Mouse (Mus musculus): ENCODE data around the gene Arhgap21. TPM values are rescaled to one million over a fixed set of nuclear protein-coding genes. Genes with fewer than 3 reads are reported as not detected.

Arhgap21 gene
- polyA plus RNA-seq, 1 experiment from 2014 or later, result 41.5 TPM

DNA sequence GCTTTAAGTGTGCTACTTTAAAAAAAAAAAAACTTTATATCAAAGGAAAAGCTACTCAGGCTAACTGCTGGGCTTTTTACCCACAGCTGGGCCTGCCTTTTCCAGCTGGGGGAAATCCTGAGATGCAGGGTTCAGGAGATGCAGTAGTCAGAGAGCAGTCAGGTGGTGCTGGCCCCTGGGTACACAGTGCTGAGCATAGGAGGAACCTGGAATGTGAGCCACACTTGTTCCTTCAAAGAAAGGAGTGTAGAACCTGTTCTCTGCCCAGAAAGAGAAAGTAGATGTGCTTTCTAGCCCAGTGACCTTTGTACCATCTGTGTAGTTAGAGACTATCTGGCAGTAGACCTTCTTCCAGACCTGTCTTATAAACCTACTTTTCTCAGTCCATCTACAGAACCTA, 100.6 kb downstream of the Arhgap21 start:
- H3K4me2 ChIP-seq (replicated peaks), result no peak overlapping the region
- H3K27ac ChIP-seq (replicated peaks), result no peak overlapping the region
- no peaks in the 10 kb centered on the region for H3K4me1 ChIP-seq
- no peak for ATAC-seq (replicated peaks)
- H3K4me3 ChIP-seq, result no peak overlapping the region
- H3K9ac ChIP-seq (replicated peaks), result no peak overlapping the region
- H3K9me3 ChIP-seq, result no peaks in the 10 kb centered on the region
- H3K27me3 ChIP-seq, result no peaks in the 10 kb centered on the region
- H3K36me3 ChIP-seq, result peaks cover 26% of the 10 kb centered on the region

GRCm38 (mm10) chr2:20865795-20866194, 102.9 kb downstream of the Arhgap21 start:
- WGBS, result 74% methylated on average over 3 of the region's 3 CpGs
- no peaks in the 10 kb centered on the region for H3K27me3 ChIP-seq
- H3K4me3 ChIP-seq, result no peak overlapping the region
- no peak overlapping the region for H3K27ac ChIP-seq (replicated peaks)
- H3K4me2 ChIP-seq (replicated peaks), result no peak overlapping the region
- H3K9ac ChIP-seq (replicated peaks), result no peak overlapping the region
- no peaks in the 10 kb centered on the region for H3K9me3 ChIP-seq
- ATAC-seq (replicated peaks), result no peak; the same call in 1 of the 2 replicates
- no peaks in the 10 kb centered on the region for H3K4me1 ChIP-seq
- peaks cover 44% of the 10 kb centered on the region for H3K36me3 ChIP-seq

DNA sequence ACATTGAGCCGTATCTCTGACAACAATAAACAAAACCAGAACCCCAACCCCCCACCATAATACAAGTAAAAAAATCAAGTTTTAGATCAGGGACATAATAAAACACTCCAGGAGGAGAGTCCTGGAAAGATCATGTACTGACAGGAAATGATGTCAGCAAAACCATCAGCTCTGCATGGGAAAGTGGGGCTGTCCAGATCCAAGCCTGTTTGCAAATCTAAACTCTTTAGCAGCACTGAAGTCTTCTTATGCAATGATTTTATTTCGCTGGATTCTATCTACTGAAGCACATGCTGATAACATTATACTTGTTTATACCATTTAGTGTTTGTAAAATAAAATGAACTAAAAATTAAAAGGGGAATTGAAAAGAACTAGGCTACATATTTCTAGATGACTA, 104.1 kb downstream of the Arhgap21 start:
- ATAC-seq (replicated peaks), result no peak
- Histone ChIP-seq H3K9ac (replicated peaks) (no peak overlapping the region), H3K36me3 (peaks cover 53% of the 10 kb centered on the region), H3K4me2 (replicated peaks) (no peak overlapping the region), H3K27me3 (no peaks in the 10 kb centered on the region), H3K9me3 (no peaks in the 10 kb centered on the region), H3K4me3 (no peak overlapping the region), H3K4me1 (no peaks in the 10 kb centered on the region), H3K27ac (replicated peaks) (no peak overlapping the region)
- WGBS, result 88% methylated on average over 2 of the region's 2 CpGs

GRCm38 (mm10) chr2:20860756-20861155, 107.9 kb downstream of the Arhgap21 start:
- WGBS, result 67% methylated on average over 5 of the region's 5 CpGs

GRCm38 (mm10) chr2:20849346-20849745, 119.3 kb downstream of the Arhgap21 start:
- Histone ChIP-seq H3K27ac (replicated peaks) (no peak overlapping the region), H3K4me3 (no peak overlapping the region), H3K9me3 (no peaks in the 10 kb centered on the region), H3K9ac (replicated peaks) (no peak overlapping the region), H3K4me1 (no peaks in the 10 kb centered on the region), H3K4me2 (replicated peaks) (no peak overlapping the region), H3K27me3 (no peaks in the 10 kb centered on the region), H3K36me3 (peaks cover 71% of the 10 kb centered on the region)
- WGBS, result 89% methylated on average over 18 of the region's 18 CpGs
- no peak for ATAC-seq (replicated peaks)

More at GRCm38 (mm10) chr2:20860756-20861155, 107.9 kb downstream of the Arhgap21 start:
- H3K4me2 ChIP-seq (replicated peaks), result no peak overlapping the region
- no peaks in the 10 kb centered on the region for H3K4me1 ChIP-seq
- no peak for ATAC-seq (replicated peaks)
- H3K4me3 ChIP-seq, result no peak overlapping the region
- no peaks in the 10 kb centered on the region for H3K9me3 ChIP-seq
- H3K27ac ChIP-seq (replicated peaks), result no peak overlapping the region
- H3K36me3 ChIP-seq, result peaks cover 79% of the 10 kb centered on the region
- no peak overlapping the region for H3K9ac ChIP-seq (replicated peaks)
- H3K27me3 ChIP-seq, result no peaks in the 10 kb centered on the region

- 80% methylated on average over 3 of the region's 3 CpGs for WGBS
- H3K4me2 ChIP-seq (replicated peaks), result no peak overlapping the region
- no peak overlapping the region for H3K9ac ChIP-seq (replicated peaks)
- H3K4me3 ChIP-seq, result no peak overlapping the region
- no peaks in the 10 kb centered on the region for H3K9me3 ChIP-seq
- no peak for ATAC-seq (replicated peaks)
- H3K27me3 ChIP-seq, result no peaks in the 10 kb centered on the region
- H3K36me3 ChIP-seq, result no peaks in the 10 kb centered on the region
- no peaks in the 10 kb centered on the region for H3K4me1 ChIP-seq
- H3K27ac ChIP-seq (replicated peaks), result no peak overlapping the region
Measured at GRCm38 (mm10) chr2:20831608-20832406, 136.9 kb downstream of the Arhgap21 start.

GRCm38 (mm10) chr2:20830882-20831281, 137.8 kb downstream of the Arhgap21 start:
- H3K9me3 ChIP-seq, result no peaks in the 10 kb centered on the region
- no peaks in the 10 kb centered on the region for H3K27me3 ChIP-seq
- H3K4me1 ChIP-seq, result no peaks in the 10 kb centered on the region
- H3K36me3 ChIP-seq, result no peaks in the 10 kb centered on the region
- no peak for ATAC-seq (replicated peaks)
- H3K4me2 ChIP-seq (replicated peaks), result no peak overlapping the region
- 83% methylated on average over 3 of the region's 3 CpGs for WGBS
- H3K4me3 ChIP-seq, result no peak overlapping the region
- no peak overlapping the region for H3K27ac ChIP-seq (replicated peaks)
- H3K9ac ChIP-seq (replicated peaks), result no peak overlapping the region

DNA sequence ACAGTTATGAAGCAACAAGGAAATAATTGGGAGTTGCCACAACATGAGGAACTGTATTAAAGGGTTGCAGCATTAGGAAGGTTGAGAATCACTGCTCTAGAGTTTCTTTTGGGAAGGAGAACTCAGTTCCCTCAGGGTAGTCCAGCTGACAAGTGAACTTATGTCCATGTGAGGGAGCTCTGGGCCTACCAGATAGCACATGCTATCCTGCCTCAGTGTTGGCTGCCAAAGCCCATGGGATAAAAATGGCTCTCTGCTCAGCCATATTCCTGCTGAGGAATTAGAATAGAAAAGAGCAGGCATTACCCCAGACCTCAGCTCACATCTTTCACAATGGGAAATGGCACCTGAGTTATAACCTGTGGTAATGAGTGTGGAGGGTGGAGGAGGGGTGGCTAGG, 142.4 kb downstream of the Arhgap21 start:
- Histone ChIP-seq H3K4me2 (replicated peaks) (no peak overlapping the region), H3K27ac (replicated peaks) (no peak overlapping the region), H3K36me3 (no peaks in the 10 kb centered on the region), H3K4me1 (no peaks in the 10 kb centered on the region), H3K4me3 (no peak overlapping the region), H3K27me3 (no peaks in the 10 kb centered on the region), H3K9ac (replicated peaks) (no peak overlapping the region), H3K9me3 (no peaks in the 10 kb centered on the region)
- ATAC-seq (replicated peaks), result no peak

DNA sequence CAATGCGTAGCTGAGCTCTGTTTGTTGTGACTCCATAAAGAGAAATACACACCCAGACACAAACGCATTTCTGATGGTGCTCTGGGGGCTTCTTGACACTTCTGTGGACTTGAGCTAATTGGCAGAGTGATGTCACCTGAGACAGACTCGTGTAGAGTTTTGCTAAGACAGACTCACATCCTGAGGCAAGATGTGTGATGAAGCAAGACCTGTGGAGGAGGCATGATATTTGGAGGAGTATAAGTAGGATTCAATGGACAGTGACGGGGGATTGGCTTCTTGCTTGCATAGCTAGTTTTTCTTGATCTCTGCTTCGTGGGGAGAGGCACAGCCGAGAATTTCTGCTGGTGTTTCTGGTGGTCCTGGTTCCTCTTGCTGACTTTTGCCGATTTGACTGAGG, 150.5 kb downstream of the Arhgap21 start:
- 90% methylated on average over 7 of the region's 7 CpGs for WGBS
- Histone ChIP-seq H3K9ac (replicated peaks) (no peak overlapping the region), H3K27me3 (no peaks in the 10 kb centered on the region), H3K4me1 (no peaks in the 10 kb centered on the region), H3K27ac (replicated peaks) (no peak overlapping the region), H3K9me3 (no peaks in the 10 kb centered on the region), H3K36me3 (no peaks in the 10 kb centered on the region), H3K4me3 (no peak overlapping the region), H3K4me2 (replicated peaks) (no peak overlapping the region)
- no peak for ATAC-seq (replicated peaks)

DNA sequence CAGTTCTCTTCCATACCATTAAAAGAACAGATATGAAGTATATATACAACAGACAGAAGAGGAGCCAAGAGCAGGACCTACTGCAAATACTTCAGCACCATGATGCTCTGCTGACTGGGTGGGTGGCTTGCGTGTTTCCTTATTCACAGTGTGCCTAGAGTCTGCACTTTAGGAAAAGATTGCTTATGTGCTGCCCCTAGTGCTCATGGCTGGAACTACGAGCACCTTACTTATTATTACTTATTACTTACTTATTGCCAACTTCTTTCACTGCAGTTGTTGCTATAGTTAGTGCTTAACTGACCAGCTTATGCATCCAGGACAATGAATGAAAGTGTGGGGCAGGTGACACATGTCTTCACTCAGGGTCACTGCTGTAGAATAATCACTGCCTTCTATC, 154.7 kb downstream of the Arhgap21 start:
- Histone ChIP-seq H3K4me1 (no peaks in the 10 kb centered on the region), H3K27ac (replicated peaks) (no peak overlapping the region), H3K36me3 (no peaks in the 10 kb centered on the region), H3K4me2 (replicated peaks) (no peak overlapping the region), H3K4me3 (no peak overlapping the region), H3K27me3 (no peaks in the 10 kb centered on the region), H3K9me3 (no peaks in the 10 kb centered on the region), H3K9ac (replicated peaks) (no peak overlapping the region)
- 87% methylated on average over 2 of the region's 2 CpGs for WGBS
- ATAC-seq (replicated peaks), result no peak

- WGBS, result 80% methylated on average over 8 of the region's 8 CpGs
- Histone ChIP-seq H3K9me3 (no peaks in the 10 kb centered on the region), H3K4me2 (replicated peaks) (no peak overlapping the region), H3K27me3 (no peaks in the 10 kb centered on the region), H3K9ac (replicated peaks) (no peak overlapping the region), H3K36me3 (no peaks in the 10 kb centered on the region), H3K4me3 (no peak overlapping the region), H3K4me1 (no peaks in the 10 kb centered on the region), H3K27ac (replicated peaks) (no peak overlapping the region)
- no peak for ATAC-seq (replicated peaks)
Measured at GRCm38 (mm10) chr2:20811506-20811905, 157.2 kb downstream of the Arhgap21 start.

GRCm38 (mm10) chr2:20801236-20801890, 167.3 kb downstream of the Arhgap21 start:
- Histone ChIP-seq H3K4me3 (no peak overlapping the region), H3K4me2 (replicated peaks) (no peak overlapping the region), H3K9ac (replicated peaks) (no peak overlapping the region), H3K9me3 (no peaks in the 10 kb centered on the region), H3K27ac (replicated peaks) (no peak overlapping the region), H3K4me1 (no peaks in the 10 kb centered on the region), H3K36me3 (no peaks in the 10 kb centered on the region), H3K27me3 (no peaks in the 10 kb centered on the region)
- 74% methylated on average over 8 of the region's 8 CpGs for WGBS
- no peak for ATAC-seq (replicated peaks)
